Mouse (Mus musculus) liver, embryonic 11.5 days (tissue): Measurements from ENCODE around the gene Psma4. TPM values are rescaled to one million over a fixed set of nuclear protein-coding genes. Genes with fewer than 3 reads are reported as not detected.
"Not testable (repeated sequence)": the region's sequence is repeated elsewhere in the genome, so short reads cannot be mapped to it uniquely, and the experiment has no call there.

Source experiments
- ATAC-seq: fragments of 200-750 bp; cut with Nextera tagmentation; replicated peaks from 2 replicates; pipeline ENCODE4 v1.8.0; 2017; ENCODE audit warnings: moderate number of reproducible peaks, mild to moderate bottlenecking, moderate TSS enrichment, moderate library complexity; ENCODE audit not compliant: low FRiP score
- DNase-seq: peaks from one replicate; pipeline ENCODE4 v3.0.0-alpha.2; 2017; ENCODE audit warnings: low spot score
- H3K27ac ChIP-seq: fragments of 300-500 bp; sonication (generic); 2 replicates; pipeline ENCODE4 v1.5.1; 2014; ENCODE audit warnings: mild to moderate bottlenecking, low read depth, low read length, control low read depth
- H3K27me3 ChIP-seq: fragments of 300-500 bp; sonication (generic); replicated peaks from 2 replicates; pipeline ENCODE4 v1.6.1; 2014; ENCODE audit warnings: low read length, mixed read lengths; ENCODE audit not compliant: control insufficient read depth, insufficient read depth
- H3K36me3 ChIP-seq: fragments of 300-500 bp; sonication (generic); 2 replicates; pipeline ENCODE4 v1.6.1; 2014; ENCODE audit warnings: mild to moderate bottlenecking, low read length, moderate library complexity, mixed read lengths; ENCODE audit not compliant: control insufficient read depth, insufficient read depth
- H3K4me1 ChIP-seq: fragments of 300-500 bp; sonication (generic); replicated peaks from 2 replicates; pipeline ENCODE4 v1.6.1; 2014; ENCODE audit warnings: low read length, mixed read lengths; ENCODE audit not compliant: control insufficient read depth, insufficient read depth
- H3K4me2 ChIP-seq: fragments of 300-500 bp; sonication (generic); 2 replicates; pipeline ENCODE4 v1.6.1; 2014; ENCODE audit warnings: mild to moderate bottlenecking, control low read depth, moderate library complexity
- H3K4me3 ChIP-seq: fragments of 300-500 bp; sonication (generic); 2 replicates; pipeline ENCODE4 v1.5.1; 2014; ENCODE audit warnings: low read depth, low read length, control low read depth
- H3K9ac ChIP-seq: fragments of 300-500 bp; sonication (generic); 2 replicates; pipeline ENCODE4 v1.6.1; 2014; ENCODE audit warnings: low read depth, low read length, control low read depth
- H3K9me3 ChIP-seq: fragments of 300-500 bp; sonication (generic); 2 replicates; pipeline ENCODE4 v1.6.1; 2016; ENCODE audit warnings: low read length, inconsistent platforms, mixed read lengths; ENCODE audit not compliant: control insufficient read depth
- WGBS: fragments of 180-500 bp; shearing (Covaris S2); extraction: QIAGEN DNeasy Blood & Tissue Kit; methylation state at CpG from one replicate; pipeline ENCODE4 v1.1.7; 2014; 5-methylcytosine and 5-hydroxymethylcytosine counted together
- polyA plus RNA-seq: library from polyadenylated mRNA; unstranded; fragments of >200 nt; fragmentation: Nextera tagmentation; extraction: Ambion mirVana; gene quantifications from 2 replicates; pipeline ENCODE4 v1.2.1, GENCODE M21; 2014

Gene Psma4
- polyA plus RNA-seq, 1 experiment from 2014 or later = 329 TPM

- Histone ChIP-seq H3K4me3 (no peak overlapping the region), H3K27me3 (no peaks in the 10 kb centered on the region), H3K4me1 (no peaks in the 10 kb centered on the region), H3K4me2 (no peak overlapping the region), H3K9me3 (no peaks in the 10 kb centered on the region), H3K36me3 (no peaks in the 10 kb centered on the region), H3K9ac (no peak overlapping the region), H3K27ac (no peak overlapping the region)
- ATAC-seq (no peak), DNase-seq (no peak)
- 76% methylated on average over 1 of the region's 1 CpGs for whole genome bisulfite sequencing
Measured at GRCm38 (mm10) chr9:54930741-54931140, 19.8 kb upstream of the Psma4 start.

- no peak overlapping the region for H3K4me2 ChIP-seq
- DNase-seq (no peak), ATAC-seq (no peak)
- no peaks in the 10 kb centered on the region for H3K27me3 ChIP-seq
- H3K9ac ChIP-seq = no peak overlapping the region
- no peaks in the 10 kb centered on the region for H3K4me1 ChIP-seq
- 13% methylated on average over 1 of the region's 1 CpGs for WGBS
- H3K4me3 ChIP-seq = no peak overlapping the region
- no peak overlapping the region for H3K27ac ChIP-seq
- no peaks in the 10 kb centered on the region for H3K9me3 ChIP-seq
- H3K36me3 ChIP-seq = no peaks in the 10 kb centered on the region
Measured at GRCm38 (mm10) chr9:54931765-54932164, 18.8 kb upstream of the Psma4 start.

- no peak for DNase-seq
- H3K9ac ChIP-seq = no peak overlapping the region
- no peaks in the 10 kb centered on the region for H3K36me3 ChIP-seq
- no peaks in the 10 kb centered on the region for H3K4me1 ChIP-seq
- no peak overlapping the region for H3K27ac ChIP-seq
- no peaks in the 10 kb centered on the region for H3K9me3 ChIP-seq
- WGBS = 56% methylated on average over 2 of the region's 2 CpGs
- H3K4me2 ChIP-seq = no peak overlapping the region
- no peak for ATAC-seq
- no peaks in the 10 kb centered on the region for H3K27me3 ChIP-seq
- H3K4me3 ChIP-seq = no peak overlapping the region
Measured at GRCm38 (mm10) chr9:54932379-54932778, 18.2 kb upstream of the Psma4 start.

GRCm38 (mm10) chr9:54942071-54942470, 8.5 kb upstream of the Psma4 start:
- ATAC-seq = no peak
- Histone ChIP-seq H3K9me3 (no peaks in the 10 kb centered on the region), H3K27me3 (no peaks in the 10 kb centered on the region), H3K9ac (no peak overlapping the region), H3K4me1 (no peaks in the 10 kb centered on the region), H3K4me3 (no peak overlapping the region), H3K27ac (no peak overlapping the region), H3K4me2 (no peak overlapping the region), H3K36me3 (no peaks in the 10 kb centered on the region)
- no peak for DNase-seq
- 86% methylated on average over 4 of the region's 4 CpGs for WGBS

- H3K36me3 ChIP-seq = no peaks in the 10 kb centered on the region
- H3K4me3 ChIP-seq = no peak overlapping the region
- no peak overlapping the region for H3K4me2 ChIP-seq
- H3K4me1 ChIP-seq = no peaks in the 10 kb centered on the region
- H3K9me3 ChIP-seq = no peaks in the 10 kb centered on the region
- no peak overlapping the region for H3K27ac ChIP-seq
- no peaks in the 10 kb centered on the region for H3K27me3 ChIP-seq
- WGBS = 58% methylated on average over 2 of the region's 2 CpGs
- H3K9ac ChIP-seq = no peak overlapping the region
- DNase-seq (no peak), ATAC-seq (no peak)
Measured at GRCm38 (mm10) chr9:54944467-54944866, 6.1 kb upstream of the Psma4 start.

- Histone ChIP-seq H3K27ac (no peak overlapping the region), H3K27me3 (no peaks in the 10 kb centered on the region), H3K9ac (no peak overlapping the region), H3K4me3 (no peak overlapping the region), H3K4me2 (no peak overlapping the region), H3K4me1 (no peaks in the 10 kb centered on the region), H3K36me3 (no peaks in the 10 kb centered on the region), H3K9me3 (no peaks in the 10 kb centered on the region)
- DNase-seq (no peak), ATAC-seq (no peak)
- 71% methylated on average over 16 of the region's 16 CpGs for WGBS
Measured at GRCm38 (mm10) chr9:54946256-54946655, 4.3 kb upstream of the Psma4 start.

GRCm38 (mm10) chr9:54949465-54949864, 1.1 kb upstream of the Psma4 start:
- DNase-seq (no peak), ATAC-seq (no peak)
- H3K27ac ChIP-seq = no peak overlapping the region
- peaks cover 15% of the 10 kb centered on the region for H3K36me3 ChIP-seq
- H3K4me1 ChIP-seq = peaks cover 11% of the 10 kb centered on the region
- H3K27me3 ChIP-seq = no peaks in the 10 kb centered on the region
- no peak overlapping the region for H3K4me2 ChIP-seq
- no peak overlapping the region for H3K9ac ChIP-seq
- H3K4me3 ChIP-seq = no peak overlapping the region
- no peaks in the 10 kb centered on the region for H3K9me3 ChIP-seq

- 26% methylated on average over 8 of the region's 8 CpGs for WGBS
- Histone ChIP-seq H3K27ac (peak overlapping the region; percentile 78; the same call in 1 of the 2 replicates), H3K4me3 (peak overlapping the region; percentile 79), H3K36me3 (peaks cover 15% of the 10 kb centered on the region), H3K9ac (peak overlapping the region; percentile 45), H3K4me1 (peaks cover 11% of the 10 kb centered on the region), H3K4me2 (peak overlapping the region; percentile 57)
- H3K27me3 ChIP-seq, H3K9me3 ChIP-seq, ATAC-seq, DNase-seq: not testable (repeated sequence)
Measured at GRCm38 (mm10) chr9:54950162-54950561, 428 bp upstream of the Psma4 start.

- Histone ChIP-seq H3K27me3 (no peaks in the 10 kb centered on the region), H3K27ac (no peak overlapping the region), H3K4me2 (no peak overlapping the region), H3K4me3 (no peak overlapping the region), H3K4me1 (no peaks in the 10 kb centered on the region), H3K36me3 (peaks cover 15% of the 10 kb centered on the region), H3K9ac (no peak overlapping the region), H3K9me3 (no peaks in the 10 kb centered on the region)
- ATAC-seq = no peak
- no peak for DNase-seq
- WGBS = 90% methylated on average over 4 of the region's 4 CpGs
Measured at GRCm38 (mm10) chr9:54961059-54961458, 10.5 kb downstream of the Psma4 start.
